Mouse (Mus musculus) megakaryocyte, embryonic 14.5 days (primary cell): ENCODE measurements at regions not wholly inside any gene's neighbourhood (a gene's known extent, or its start where the extent isn't known, plus 50 kb on each side); places are given as distances from the start of the nearest gene placed in this dataset.

ENCODE experiments used
- H3K27me3 ChIP-seq: replicated peaks from 2 replicates; pipeline ENCODE3; 2012; ENCODE audit warnings: inconsistent platforms
- H3K36me3 ChIP-seq: replicated peaks from 2 replicates; pipeline ENCODE3; 2012; ENCODE audit warnings: low read length, inconsistent platforms, mixed read lengths
- H3K4me1 ChIP-seq: 2 replicates; pipeline ENCODE4 v1.6.1; 2012; ENCODE audit warnings: inconsistent platforms
- H3K4me3 ChIP-seq: replicated peaks from 2 replicates; pipeline ENCODE3; 2012; ENCODE audit warnings: moderate library complexity, mild to moderate bottlenecking, inconsistent platforms
- H3K9me3 ChIP-seq: 2 replicates; pipeline ENCODE4 v1.6.1; 2012; ENCODE audit warnings: inconsistent platforms
- FLI1 ChIP-seq: IDR thresholded peaks from 2 replicates; pipeline ENCODE4 v1.6.1; 2012; ENCODE audit warnings: low read length, inconsistent platforms, mixed read lengths
- GATA1 ChIP-seq: IDR thresholded peaks from 3 replicates; pipeline ENCODE4 v1.6.1; 2012; ENCODE audit warnings: mixed read lengths, low read length, inconsistent platforms, borderline replicate concordance

- Histone ChIP-seq H3K4me1 (no peaks in the 10 kb centered on the region), H3K27me3 (no peaks in the 10 kb centered on the region), H3K9me3 (0 out of 2 replicates have a peak, but pooled peaks cover 4% of the 10 kb centered on the region), H3K36me3 (no peaks in the 10 kb centered on the region), H3K4me3 (no peak overlapping the region)
- TF ChIP-seq GATA1: no peak
- TF ChIP-seq FLI1: no peak
These were observed 484.3 kb downstream of the Gbe1 start for GRCm38 (mm10) chr16:70798061-70798460.

- no peaks in the 10 kb centered on the region for H3K4me1 ChIP-seq
- TF ChIP-seq GATA1 (no peak), FLI1 (no peak)
- H3K4me3 ChIP-seq: peak overlapping the region; percentile 56
These were observed 489.8 kb downstream of the Gbe1 start for GRCm38 (mm10) chr16:70803549-70803948.

GRCm38 (mm10) chr16:70825910-70826309 lies 512.2 kb downstream of the Gbe1 start:
- H3K9me3 ChIP-seq: peaks cover 7% of the 10 kb centered on the region; the same call in 1 of the 2 replicates
- TF ChIP-seq FLI1 (no peak), GATA1 (no peak)
- no peaks in the 10 kb centered on the region for H3K4me1 ChIP-seq
- H3K27me3 ChIP-seq: no peaks in the 10 kb centered on the region
- no peak overlapping the region for H3K4me3 ChIP-seq
- H3K36me3 ChIP-seq: no peaks in the 10 kb centered on the region

More at GRCm38 (mm10) chr16:70803549-70803948, 489.8 kb downstream of the Gbe1 start:
- no peaks in the 10 kb centered on the region for H3K27me3 ChIP-seq
- H3K9me3 ChIP-seq: peaks cover 4% of the 10 kb centered on the region; the same call in 1 of the 2 replicates
- no peaks in the 10 kb centered on the region for H3K36me3 ChIP-seq

GRCm38 (mm10) chr16:70835006-70835405 lies 521.3 kb downstream of the Gbe1 start:
- Histone ChIP-seq H3K9me3 (no peaks in the 10 kb centered on the region), H3K4me1 (no peaks in the 10 kb centered on the region), H3K4me3 (no peak overlapping the region), H3K36me3 (no peaks in the 10 kb centered on the region), H3K27me3 (no peaks in the 10 kb centered on the region)
- TF ChIP-seq FLI1: no peak
- TF ChIP-seq GATA1: no peak

- Histone ChIP-seq H3K4me1 (no peaks in the 10 kb centered on the region), H3K27me3 (no peaks in the 10 kb centered on the region), H3K9me3 (no peaks in the 10 kb centered on the region)
These were observed 524.4 kb downstream of the Gbe1 start for GRCm38 (mm10) chr16:70838139-70838538.

GRCm38 (mm10) chr16:70868241-70868640 lies 554.5 kb downstream of the Gbe1 start:
- Histone ChIP-seq H3K27me3 (no peaks in the 10 kb centered on the region), H3K9me3 (no peaks in the 10 kb centered on the region), H3K36me3 (no peaks in the 10 kb centered on the region), H3K4me3 (no peak overlapping the region), H3K4me1 (no peaks in the 10 kb centered on the region)
- TF ChIP-seq FLI1 (no peak), GATA1 (no peak)

More at GRCm38 (mm10) chr16:70838139-70838538, 524.4 kb downstream of the Gbe1 start:
- Histone ChIP-seq H3K36me3 (no peaks in the 10 kb centered on the region), H3K4me3 (no peak overlapping the region)
- TF ChIP-seq FLI1 (no peak), GATA1 (no peak)

- no peak for TF ChIP-seq FLI1
- no peak for TF ChIP-seq GATA1
- Histone ChIP-seq H3K27me3 (no peaks in the 10 kb centered on the region), H3K4me1 (no peaks in the 10 kb centered on the region), H3K4me3 (no peak overlapping the region), H3K9me3 (no peaks in the 10 kb centered on the region), H3K36me3 (no peaks in the 10 kb centered on the region)
These were observed 555.5 kb downstream of the Gbe1 start for GRCm38 (mm10) chr16:70869205-70869604.

- no peaks in the 10 kb centered on the region for H3K9me3 ChIP-seq
These were observed 560.3 kb downstream of the Gbe1 start for GRCm38 (mm10) chr16:70874080-70874479.

GRCm38 (mm10) chr16:70880678-70881077 lies 566.9 kb downstream of the Gbe1 start:
- no peaks in the 10 kb centered on the region for H3K36me3 ChIP-seq

More at GRCm38 (mm10) chr16:70874080-70874479, 560.3 kb downstream of the Gbe1 start:
- Histone ChIP-seq H3K4me1 (no peaks in the 10 kb centered on the region), H3K36me3 (no peaks in the 10 kb centered on the region), H3K4me3 (no peak overlapping the region), H3K27me3 (no peaks in the 10 kb centered on the region)
- TF ChIP-seq FLI1: no peak
- TF ChIP-seq GATA1: no peak

GRCm38 (mm10) chr16:70881098-70881850 lies 567.5 kb downstream of the Gbe1 start:
- no peaks in the 10 kb centered on the region for H3K27me3 ChIP-seq
- TF ChIP-seq FLI1 (no peak), GATA1 (no peak)
- no peaks in the 10 kb centered on the region for H3K36me3 ChIP-seq
- H3K4me1 ChIP-seq: no peaks in the 10 kb centered on the region
- H3K4me3 ChIP-seq: no peak overlapping the region
- H3K9me3 ChIP-seq: peaks cover 4% of the 10 kb centered on the region; the same call in 1 of the 2 replicates

More at GRCm38 (mm10) chr16:70880678-70881077, 566.9 kb downstream of the Gbe1 start:
- Histone ChIP-seq H3K9me3 (peaks cover 4% of the 10 kb centered on the region; the same call in 1 of the 2 replicates), H3K4me1 (no peaks in the 10 kb centered on the region), H3K27me3 (no peaks in the 10 kb centered on the region), H3K4me3 (no peak overlapping the region)
- TF ChIP-seq GATA1 (no peak), FLI1 (no peak)
